Mouse (Mus musculus): ENCODE data around the gene Chrnb1. TPM values are rescaled to one million over a fixed set of nuclear protein-coding genes. Genes with fewer than 3 reads are reported as not detected.

The Chrnb1 gene
- 0.52 TPM for polyA plus RNA-seq (2017; shearing (Covaris generic))

GRCm38 (mm10) chr11:69795168-69795982, at the start of gene Chrnb1:
Chrnb1 (minus strand) TSS chr11:69795943.

GRCm38 (mm10) chr11:69837952-69838713, 42.4 kb upstream of the Chrnb1 start, which contains the start of gene Tmem256:
Tmem256 (plus strand) TSS chr11:69838514.

GRCm38 (mm10) chr11:69837604-69837951, 41.8 kb upstream of the Chrnb1 start, which contains the start of gene Nlgn2:
Nlgn2 (minus strand) TSS chr11:69837784.

GRCm38 (mm10) chr11:69822080-69822479, 26.3 kb upstream of the Chrnb1 start, which contains the start of gene Spem1:
Spem1 (minus strand) TSS chr11:69822180.

GRCm38 (mm10) chr11:69818365-69818764, 22.6 kb upstream of the Chrnb1 start, which contains the start of gene Spem2:
Spem2 (minus strand) TSS chr11:69818465.

GRCm38 (mm10) chr11:69815155-69815554, 19.4 kb upstream of the Chrnb1 start, which contains the start of gene Gm39566:
Gm39566 (minus strand) TSS chr11:69815298.

GRCm38 (mm10) chr11:69804972-69805909, 9.5 kb upstream of the Chrnb1 start, which contains the start of gene Tmem102:
Tmem102 (minus strand) TSS chr11:69805624.

GRCm38 (mm10) chr11:69801379-69801977, 5.7 kb upstream of the Chrnb1 start, which contains the start of gene Fgf11:
Fgf11 (minus strand) TSS chr11:69801857.

GRCm38 (mm10) chr11:69765221-69766125, 30.3 kb downstream of the Chrnb1 start, which contains the start of gene Zbtb4:
Zbtb4 (plus strand) TSS chr11:69765912.

GRCm38 (mm10) chr11:69761868-69762267, 33.9 kb downstream of the Chrnb1 start, which contains the start of gene Slc35g3:
Slc35g3 (minus strand) TSS chr11:69761968.

GRCm38 (mm10) chr11:69758478-69758970, 37.2 kb downstream of the Chrnb1 start, which contains the start of gene Polr2a:
Polr2a (minus strand) TSS chr11:69758637.

Other genes starting within 250 kb of the Chrnb1 start
- 0.16 TPM for gene Dnah2, start 246.8 kb downstream of the Chrnb1 start, polyA plus RNA-seq (2017; shearing (Covaris generic))
- gene Efnb3, start 235.7 kb downstream of the Chrnb1 start, polyA plus RNA-seq (2017; shearing (Covaris generic)) = not detected
- gene Wrap53, start 215.7 kb downstream of the Chrnb1 start, polyA plus RNA-seq (2017; shearing (Covaris generic)) = 13.1 TPM
- 204 TPM for gene Trp53, start 215.6 kb downstream of the Chrnb1 start, polyA plus RNA-seq (2017; shearing (Covaris generic))
- not detected for gene Atp1b2, start 190.0 kb downstream of the Chrnb1 start, polyA plus RNA-seq (2017; shearing (Covaris generic))
- 0.68 TPM for gene Shbg, start 178.0 kb downstream of the Chrnb1 start, polyA plus RNA-seq (2017; shearing (Covaris generic))
- 0.59 TPM for gene Sat2, start 173.9 kb downstream of the Chrnb1 start, polyA plus RNA-seq (2017; shearing (Covaris generic))
- 73.0 TPM for gene Fxr2, start 163.0 kb downstream of the Chrnb1 start, polyA plus RNA-seq (2017; shearing (Covaris generic))
- 0.76 TPM for gene Sox15, start 140.6 kb downstream of the Chrnb1 start, polyA plus RNA-seq (2017; shearing (Covaris generic))
- gene Mpdu1, start 133.3 kb downstream of the Chrnb1 start, polyA plus RNA-seq (2017; shearing (Covaris generic)) = 44.5 TPM
- gene Cd68, start 129.8 kb downstream of the Chrnb1 start, polyA plus RNA-seq (2017; shearing (Covaris generic)) = 3.9 TPM
- 729 TPM for gene Eif4a1, start 123.5 kb downstream of the Chrnb1 start, polyA plus RNA-seq (2017; shearing (Covaris generic))
- 29.6 TPM for gene Senp3, start 113.9 kb downstream of the Chrnb1 start, polyA plus RNA-seq (2017; shearing (Covaris generic))
- not detected for gene Tnfsf13, start 110.2 kb downstream of the Chrnb1 start, polyA plus RNA-seq (2017; shearing (Covaris generic))
- not detected for gene Tnfsf12, start 100.1 kb downstream of the Chrnb1 start, polyA plus RNA-seq (2017; shearing (Covaris generic))
- not detected for gene Tnfsfm13, start 99.8 kb downstream of the Chrnb1 start, polyA plus RNA-seq (2017; shearing (Covaris generic))
- 51.9 TPM for gene Polr2a, start 37.3 kb downstream of the Chrnb1 start, polyA plus RNA-seq (2017; shearing (Covaris generic))
- 0.26 TPM for gene Slc35g3, start 34.0 kb downstream of the Chrnb1 start, polyA plus RNA-seq (2017; shearing (Covaris generic))
- gene Zbtb4, start 30.0 kb downstream of the Chrnb1 start, polyA plus RNA-seq (2017; shearing (Covaris generic)) = 4.2 TPM
- gene Fgf11, start 5.9 kb upstream of the Chrnb1 start, polyA plus RNA-seq (2017; shearing (Covaris generic)) = not detected
- gene Tmem102, start 9.7 kb upstream of the Chrnb1 start, polyA plus RNA-seq (2017; shearing (Covaris generic)) = not detected
- 0.16 TPM for gene Gm39566, start 19.4 kb upstream of the Chrnb1 start, polyA plus RNA-seq (2017; shearing (Covaris generic))
- 0.39 TPM for gene Spem2, start 22.5 kb upstream of the Chrnb1 start, polyA plus RNA-seq (2017; shearing (Covaris generic))
- not detected for gene Spem1, start 26.2 kb upstream of the Chrnb1 start, polyA plus RNA-seq (2017; shearing (Covaris generic))
- 0.15 TPM for gene Nlgn2, start 41.8 kb upstream of the Chrnb1 start, polyA plus RNA-seq (2017; shearing (Covaris generic))
- 44.3 TPM for gene Tmem256, start 42.6 kb upstream of the Chrnb1 start, polyA plus RNA-seq (2017; shearing (Covaris generic))
- 8.5 TPM for gene Plscr3, start 50.4 kb upstream of the Chrnb1 start, polyA plus RNA-seq (2017; shearing (Covaris generic))
- gene Tnk1, start 62.8 kb upstream of the Chrnb1 start, polyA plus RNA-seq (2017; shearing (Covaris generic)) = 0.27 TPM
- gene Tmem95, start 82.1 kb upstream of the Chrnb1 start, polyA plus RNA-seq (2017; shearing (Covaris generic)) = not detected
- gene Kctd11, start 85.5 kb upstream of the Chrnb1 start, polyA plus RNA-seq (2017; shearing (Covaris generic)) = 0.95 TPM
- 485 TPM for gene Acap1, start 99.6 kb upstream of the Chrnb1 start, polyA plus RNA-seq (2017; shearing (Covaris generic))
- gene 2810408A11Rik, start 105.0 kb upstream of the Chrnb1 start, polyA plus RNA-seq (2017; shearing (Covaris generic)) = 1.6 TPM
- gene Neurl4, start 105.1 kb upstream of the Chrnb1 start, polyA plus RNA-seq (2017; shearing (Covaris generic)) = 7.3 TPM
- 235 TPM for gene Gps2, start 117.9 kb upstream of the Chrnb1 start, polyA plus RNA-seq (2017; shearing (Covaris generic))
- gene Eif5a, start 126.0 kb upstream of the Chrnb1 start, polyA plus RNA-seq (2017; shearing (Covaris generic)) = 1,038 TPM
- gene Ybx2, start 139.9 kb upstream of the Chrnb1 start, polyA plus RNA-seq (2017; shearing (Covaris generic)) = not detected
- gene Slc2a4, start 152.2 kb upstream of the Chrnb1 start, polyA plus RNA-seq (2017; shearing (Covaris generic)) = not detected
- not detected for gene Cldn7, start 168.8 kb upstream of the Chrnb1 start, polyA plus RNA-seq (2017; shearing (Covaris generic))
- 34.3 TPM for gene Ctdnep1, start 185.2 kb upstream of the Chrnb1 start, polyA plus RNA-seq (2017; shearing (Covaris generic))
- gene Elp5, start 186.6 kb upstream of the Chrnb1 start, polyA plus RNA-seq (2017; shearing (Covaris generic)) = 57.5 TPM
- gene Gabarap, start 195.2 kb upstream of the Chrnb1 start, polyA plus RNA-seq (2017; shearing (Covaris generic)) = 358 TPM
- 52.1 TPM for gene Phf23, start 199.8 kb upstream of the Chrnb1 start, polyA plus RNA-seq (2017; shearing (Covaris generic))
- gene Dvl2, start 204.7 kb upstream of the Chrnb1 start, polyA plus RNA-seq (2017; shearing (Covaris generic)) = 15.5 TPM
- 101 TPM for gene Acadvl, start 219.5 kb upstream of the Chrnb1 start, polyA plus RNA-seq (2017; shearing (Covaris generic))
- gene Dlg4, start 221.0 kb upstream of the Chrnb1 start, polyA plus RNA-seq (2017; shearing (Covaris generic)) = 6.9 TPM